Mouse (Mus musculus) right cerebral cortex, postnatal 36 days (tissue): ENCODE results near the gene Shq1.

Source experiments
- DNase-seq, 2 experiments: peaks; one replicate each; pipeline ENCODE4 v3.0.0; 2022; ENCODE audit warnings: low spot score in 2 of 2, mixed read lengths in 1 of 2

Shq1 gene

DNA sequence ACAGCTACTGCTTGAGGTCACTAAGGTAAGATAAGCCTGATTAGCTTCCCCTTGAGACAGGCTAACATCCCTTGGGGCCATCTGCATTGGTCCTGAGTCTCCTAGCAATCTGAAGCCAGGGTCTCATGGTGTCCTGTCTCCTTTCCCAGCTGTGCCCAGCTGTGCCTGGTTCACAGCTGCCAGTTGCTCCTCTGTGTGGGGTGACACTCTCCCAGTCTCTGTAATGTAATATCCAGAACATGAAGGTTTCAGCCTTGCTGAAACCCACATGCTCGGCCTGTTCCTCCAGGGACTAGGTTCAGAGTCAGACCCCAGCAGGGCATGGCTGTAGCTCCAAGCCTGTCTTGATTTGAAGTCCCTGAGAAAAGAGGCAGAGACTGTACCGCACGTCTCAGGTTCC is 141.3 kb downstream of the Shq1 start:
- DNase-seq, result no peak

DNA sequence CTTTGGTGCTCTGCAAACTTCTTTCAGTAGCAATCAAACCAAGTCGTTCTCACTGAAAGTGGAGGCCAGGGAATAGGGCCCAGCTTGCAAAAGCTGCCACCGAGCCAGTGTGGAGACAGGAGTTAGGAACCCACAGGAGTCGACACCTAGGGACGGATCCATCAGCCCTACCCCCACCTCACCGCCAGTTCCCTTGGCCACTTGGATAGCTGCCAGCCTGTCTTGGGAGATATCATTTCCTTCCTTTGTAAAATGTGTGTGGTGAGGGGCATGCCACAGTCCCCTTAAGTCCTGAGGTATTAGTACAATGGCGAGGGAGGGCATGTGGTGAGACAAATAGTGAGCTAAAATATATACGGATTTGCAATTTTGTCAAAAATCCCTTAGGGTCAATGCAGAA is 142.4 kb downstream of the Shq1 start:
- DNase-seq, result no peak

DNA sequence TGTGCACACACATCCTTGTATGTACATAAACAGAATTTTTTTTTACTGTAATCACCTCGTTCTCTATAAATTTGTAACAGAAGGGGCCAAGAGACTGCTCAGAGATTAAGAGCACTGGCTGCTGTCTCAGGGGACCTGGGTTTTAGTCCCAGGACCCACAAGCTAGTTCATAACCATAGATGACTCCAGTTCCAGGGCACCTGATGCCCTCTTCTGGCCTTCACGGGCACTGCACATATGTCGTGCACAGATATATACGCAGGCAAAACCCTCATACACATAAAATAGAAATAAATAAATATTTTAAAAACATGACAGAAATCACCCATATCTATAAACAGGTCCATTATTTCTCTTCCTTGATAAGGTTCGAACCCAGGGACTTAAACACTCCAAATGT is 143.0 kb downstream of the Shq1 start:
- no peak for DNase-seq

DNA sequence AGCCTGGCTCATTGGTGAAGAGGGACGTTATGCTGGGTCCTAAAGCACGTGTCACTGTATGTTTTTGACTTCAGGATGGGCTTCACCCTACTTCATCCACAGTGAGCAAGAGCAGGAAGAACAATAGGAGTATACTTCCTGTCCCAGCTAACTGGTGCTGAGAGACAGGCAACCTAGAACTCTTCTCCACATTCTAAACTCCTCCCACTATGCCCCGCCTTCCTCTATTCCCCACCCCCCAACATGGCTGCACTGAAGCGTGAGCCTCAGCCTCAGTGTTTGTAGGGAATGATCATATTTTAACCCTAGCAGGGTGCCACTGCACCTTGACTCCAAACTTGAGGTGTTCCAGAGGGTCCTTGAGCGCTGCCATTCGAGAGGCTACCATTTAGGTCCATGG is 143.8 kb downstream of the Shq1 start:
- no peak for DNase-seq

DNA sequence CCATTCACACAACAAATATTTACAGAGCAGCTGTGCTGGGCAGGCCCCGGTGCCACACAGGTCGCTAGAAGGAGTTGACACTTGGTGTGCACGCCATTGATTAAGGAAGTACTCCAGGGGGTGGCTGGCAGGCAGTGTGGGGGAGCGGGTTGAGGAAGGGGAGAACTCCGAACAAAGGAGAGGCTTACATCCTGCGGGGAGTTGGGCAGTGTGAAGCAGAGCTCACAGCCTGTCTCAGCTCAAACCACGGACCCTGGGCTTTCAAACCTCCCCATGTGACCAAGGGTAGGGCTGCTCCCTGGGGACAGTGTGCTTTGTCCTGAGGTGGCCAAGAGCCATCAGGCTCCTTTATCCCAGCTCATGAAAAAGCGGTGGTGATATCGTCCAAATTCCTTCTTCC is 144.9 kb downstream of the Shq1 start:
- DNase-seq, result no peak

DNA sequence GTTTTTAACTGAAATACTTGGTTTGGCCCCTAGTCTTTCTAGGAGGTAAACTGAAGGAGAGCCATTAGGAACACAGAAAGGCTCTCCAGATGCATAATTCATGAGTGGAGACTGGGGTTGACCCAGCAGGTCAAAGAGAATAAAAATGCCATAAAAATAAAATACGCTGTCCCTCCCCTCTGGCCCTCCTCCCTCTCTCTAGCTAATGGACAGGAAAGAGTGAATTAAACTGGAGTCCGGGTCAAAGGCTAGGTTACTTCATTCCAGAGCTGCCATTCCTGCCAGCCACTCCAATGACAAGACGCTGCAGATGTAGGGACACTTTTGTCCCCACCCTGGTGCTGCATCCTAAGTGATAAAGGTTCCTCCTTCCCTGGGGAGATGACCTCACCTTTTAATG is 145.5 kb downstream of the Shq1 start:
- DNase-seq, result no peak

DNA sequence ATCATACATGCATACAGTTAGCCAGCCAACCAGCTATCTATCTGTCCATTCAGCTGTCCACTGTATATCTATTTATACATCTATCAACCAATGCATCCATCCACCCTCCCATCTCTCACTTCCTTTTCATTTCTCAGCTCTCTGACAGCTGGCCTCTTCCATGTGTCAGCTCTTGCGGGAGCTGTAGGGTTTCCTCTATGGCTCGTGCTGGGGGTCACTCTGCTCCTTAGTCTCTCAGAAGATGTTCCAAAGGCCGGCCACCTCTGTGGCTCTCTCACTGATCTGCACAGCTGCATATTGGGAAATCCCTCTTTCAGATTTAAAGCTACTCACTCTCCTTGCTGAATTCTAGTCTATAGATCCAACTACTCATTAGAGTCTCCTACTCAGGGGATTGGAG is 148.5 kb downstream of the Shq1 start:
- no peak for DNase-seq

DNA sequence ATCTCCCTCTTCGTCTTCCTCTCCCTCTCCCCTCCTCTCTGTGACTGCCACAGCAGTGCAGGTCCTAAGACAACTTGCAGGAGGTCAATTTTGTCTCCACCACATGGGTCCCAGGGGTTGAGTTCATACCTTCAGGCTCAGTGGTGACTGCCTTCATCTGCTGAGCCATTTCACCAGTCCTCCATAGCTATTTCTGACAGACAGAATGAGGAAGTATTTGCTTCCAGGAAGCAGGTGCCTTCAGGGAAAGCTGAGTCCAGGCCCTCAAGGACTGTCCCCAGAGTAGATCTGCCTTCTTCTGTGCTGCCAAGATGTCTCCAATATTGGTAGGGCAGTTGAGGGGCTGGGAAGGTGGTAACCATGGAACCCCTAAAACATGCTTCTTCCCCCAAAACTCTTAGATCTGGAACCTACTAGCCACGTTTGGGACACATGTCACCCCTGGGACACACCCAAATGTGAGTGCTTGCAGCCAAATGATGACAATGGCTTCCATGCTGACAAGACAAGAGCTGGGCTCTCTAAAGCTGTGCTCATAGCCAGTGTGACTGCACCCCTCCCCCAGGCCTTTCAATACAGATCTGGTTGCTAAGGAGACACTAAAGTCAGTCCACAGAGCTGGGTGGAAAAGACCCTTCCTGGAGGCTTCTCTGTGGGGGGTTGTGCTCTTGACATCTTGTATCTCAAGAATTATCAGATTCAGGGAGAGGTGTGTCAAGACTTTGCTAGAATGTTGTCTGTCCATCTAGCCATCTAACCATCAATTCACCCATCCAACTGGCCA is 149.2 kb downstream of the Shq1 start:
- DNase-seq, result no peak

DNA sequence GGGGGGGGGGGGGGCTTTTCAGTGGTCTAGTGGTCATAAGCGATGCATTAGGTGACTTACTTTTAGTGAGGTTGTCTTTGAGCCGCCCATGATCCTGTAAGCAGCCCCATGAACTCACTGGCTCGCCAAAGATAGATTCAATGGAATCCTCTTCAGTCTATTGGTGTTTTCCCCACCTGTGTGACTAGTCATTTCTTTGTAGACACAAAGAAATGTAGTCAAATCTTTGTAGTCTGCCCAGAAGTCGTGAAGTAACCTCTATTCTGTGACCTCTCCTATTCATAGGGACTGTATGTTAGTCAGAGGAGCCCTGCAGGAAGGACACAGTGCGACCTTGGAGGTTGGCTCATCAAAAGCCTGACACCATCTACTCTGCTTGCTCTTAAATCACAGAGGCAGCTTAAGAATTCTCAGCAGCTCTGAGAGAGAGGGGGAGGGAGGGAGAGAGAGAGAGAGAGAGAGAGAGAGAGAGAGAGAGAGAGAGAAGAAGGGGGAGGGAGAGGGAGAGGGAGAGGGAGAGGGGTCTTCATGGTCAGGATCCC is 150.3 kb downstream of the Shq1 start:
- no peak for DNase-seq

DNA sequence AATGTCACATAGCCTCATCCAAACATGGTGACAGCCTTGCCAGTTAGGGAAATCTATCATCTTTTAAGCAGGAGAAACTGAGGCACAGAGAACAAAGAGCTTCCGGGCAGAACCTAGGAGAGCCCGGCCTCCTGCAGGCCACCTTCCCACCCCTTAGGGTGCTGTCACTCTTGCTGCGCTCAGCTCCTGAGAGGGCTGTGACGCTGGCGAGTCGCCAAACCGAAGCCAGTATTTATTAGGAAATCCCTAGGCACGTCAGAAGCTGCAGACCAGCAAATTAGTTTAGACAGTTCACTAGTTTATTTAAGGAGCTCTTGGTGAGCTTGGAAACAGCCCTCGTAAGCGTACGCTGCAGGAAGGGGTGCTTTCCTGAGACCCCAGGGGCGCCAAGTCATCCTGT is 151.1 kb downstream of the Shq1 start:
- DNase-seq, result no peak
